Mouse (Mus musculus) thymus, postnatal 36 days (tissue): ENCODE measurements around the gene Hspa2.

Experiments
- DNase-seq, 2 experiments: peaks; one replicate each; pipeline ENCODE4 v3.0.0; 2022; ENCODE audit warnings: mixed read lengths in 2 of 2

The Hspa2 gene

GRCm38 (mm10) chr12:76378556-76378955 is 25.4 kb upstream of the Hspa2 start:
- DNase-seq: no peak

- no peak for DNase-seq
Observed at GRCm38 (mm10) chr12:76380151-76380550, 23.8 kb upstream of the Hspa2 start.

GRCm38 (mm10) chr12:76385342-76385741 is 18.6 kb upstream of the Hspa2 start:
- DNase-seq: no peak

- DNase-seq: no peak
Observed at GRCm38 (mm10) chr12:76388794-76389193, 15.2 kb upstream of the Hspa2 start.

GRCm38 (mm10) chr12:76391595-76392271 is 12.2 kb upstream of the Hspa2 start:
- DNase-seq: no peak

GRCm38 (mm10) chr12:76392979-76393378 is 11.0 kb upstream of the Hspa2 start:
- DNase-seq: no peak

GRCm38 (mm10) chr12:76397281-76397680 is 6.7 kb upstream of the Hspa2 start:
- no peak for DNase-seq

- DNase-seq: no peak
Observed at GRCm38 (mm10) chr12:76401674-76402073, 2.3 kb upstream of the Hspa2 start.

- DNase-seq: peak in 1 of 2 experiments; percentile 14
Observed at GRCm38 (mm10) chr12:76402991-76403885, 738 bp upstream of the Hspa2 start.

- DNase-seq: peak in 1 of 2 experiments; percentile 8
Observed at GRCm38 (mm10) chr12:76404836-76405182, 833 bp downstream of the Hspa2 start.

GRCm38 (mm10) chr12:76405183-76405970 is 1.4 kb downstream of the Hspa2 start:
- DNase-seq: peak; percentile 9 to 29

- peak; percentile 10 to 17 for DNase-seq
Observed at GRCm38 (mm10) chr12:76405971-76406370, 2.0 kb downstream of the Hspa2 start.

GRCm38 (mm10) chr12:76407184-76407583 is 3.2 kb downstream of the Hspa2 start:
- DNase-seq: no peak

- DNase-seq: no peak
Observed at GRCm38 (mm10) chr12:76409166-76409565, 5.2 kb downstream of the Hspa2 start.

- no peak for DNase-seq
Observed at GRCm38 (mm10) chr12:76415383-76416010, 11.5 kb downstream of the Hspa2 start.

GRCm38 (mm10) chr12:76417433-76417854 is 13.5 kb downstream of the Hspa2 start, which contains the start of gene Ppp1r36:
TSS of gene Ppp1r36 (plus strand) at chr12:76417538.
- DNase-seq: peak in 1 of 2 experiments; percentile 6

- no peak for DNase-seq
Observed at GRCm38 (mm10) chr12:76418346-76418745, 14.4 kb downstream of the Hspa2 start.

- no peak for DNase-seq
Observed at GRCm38 (mm10) chr12:76425256-76425655, 21.3 kb downstream of the Hspa2 start.

- no peak for DNase-seq
Observed at GRCm38 (mm10) chr12:76427546-76427945, 23.6 kb downstream of the Hspa2 start.

- no peak for DNase-seq
Observed at GRCm38 (mm10) chr12:76430879-76431406, 27.0 kb downstream of the Hspa2 start.

- no peak for DNase-seq
Observed at GRCm38 (mm10) chr12:76431431-76431830, 27.5 kb downstream of the Hspa2 start.

GRCm38 (mm10) chr12:76434111-76434510 is 30.1 kb downstream of the Hspa2 start:
- DNase-seq: no peak
